Mouse (Mus musculus) neural tube, embryonic 11.5 days (tissue): ENCODE measurements around the gene Cyth1. TPM values are rescaled to one million over a fixed set of nuclear protein-coding genes. Genes with fewer than 3 reads are reported as not detected.

Experiments used
- ATAC-seq: fragments of 200-750 bp; cut with Nextera tagmentation; 2 replicates; pipeline ENCODE4 v1.8.0; 2017; ENCODE audit warnings: moderate number of reproducible peaks, mild to moderate bottlenecking, moderate TSS enrichment, moderate library complexity; ENCODE audit not compliant: insufficient read depth, low FRiP score, low TSS enrichment
- DNase-seq: peaks from one replicate; pipeline ENCODE4 v3.0.0-alpha.2; 2015; ENCODE audit warnings: low spot score
- H3K27ac ChIP-seq: fragments of 300-500 bp; sonication (generic); 2 replicates; pipeline ENCODE4 v1.5.1; 2014; ENCODE audit warnings: low read depth, mild to moderate bottlenecking, low read length
- H3K27me3 ChIP-seq: fragments of 300-500 bp; sonication (generic); 2 replicates; pipeline ENCODE4 v1.6.1; 2014; ENCODE audit warnings: mild to moderate bottlenecking, low read length, mixed read lengths; ENCODE audit not compliant: control insufficient read depth, insufficient read depth
- H3K36me3 ChIP-seq: fragments of 300-500 bp; sonication (generic); 2 replicates; pipeline ENCODE4 v1.6.1; 2014; ENCODE audit warnings: mild to moderate bottlenecking, low read length, moderate library complexity, mixed read lengths; ENCODE audit not compliant: control insufficient read depth, insufficient read depth
- H3K4me1 ChIP-seq: fragments of 300-500 bp; sonication (generic); 2 replicates; pipeline ENCODE4 v1.6.1; 2014; ENCODE audit warnings: low read length, mixed read lengths; ENCODE audit not compliant: control insufficient read depth, insufficient read depth
- H3K4me2 ChIP-seq: fragments of 300-500 bp; sonication (generic); 2 replicates; pipeline ENCODE4 v1.6.1; 2014; ENCODE audit warnings: low read depth, mild to moderate bottlenecking, moderate library complexity
- H3K4me3 ChIP-seq: fragments of 300-500 bp; sonication (generic); 2 replicates; pipeline ENCODE4 v1.5.1; 2014; ENCODE audit warnings: low read depth, low read length
- H3K9ac ChIP-seq: fragments of 300-500 bp; sonication (generic); 2 replicates; pipeline ENCODE4 v1.6.1; 2014; ENCODE audit warnings: mild to moderate bottlenecking, low read length
- H3K9me3 ChIP-seq: fragments of 300-500 bp; sonication (generic); 2 replicates; pipeline ENCODE4 v1.6.1; 2016; ENCODE audit warnings: low read length; ENCODE audit not compliant: control insufficient read depth
- WGBS: fragments of 180-500 bp; shearing (Covaris S2); extraction: QIAGEN DNeasy Blood & Tissue Kit; methylation state at CpG from one replicate; pipeline ENCODE4 v1.1.7; 2014; 5-methylcytosine and 5-hydroxymethylcytosine counted together
- polyA plus RNA-seq: library from polyadenylated mRNA; unstranded; fragments of >200 nt; fragmentation: Nextera tagmentation; extraction: Ambion mirVana; gene quantifications from 2 replicates; pipeline ENCODE4 v1.2.1, GENCODE M21; 2014

Cyth1 gene
- polyA plus RNA-seq, 1 experiment from 2014 or later: 15.8 TPM

- 97% methylated on average over 9 of the region's 9 CpGs for WGBS
- no peak for ATAC-seq
- H3K36me3 ChIP-seq: peaks cover 12% of the 10 kb centered on the region
Observed at GRCm38 (mm10) chr11:118286434-118286833, 38.0 kb upstream of the Cyth1 start.

GRCm38 (mm10) chr11:118285791-118286190 lies 37.4 kb upstream of the Cyth1 start:
- Histone ChIP-seq H3K36me3 (peaks cover 12% of the 10 kb centered on the region), H3K9ac (no peak overlapping the region), H3K9me3 (no peaks in the 10 kb centered on the region), H3K27me3 (no peaks in the 10 kb centered on the region), H3K4me1 (peaks cover 12% of the 10 kb centered on the region), H3K27ac (no peak overlapping the region), H3K4me2 (no peak overlapping the region), H3K4me3 (no peak overlapping the region)
- 91% methylated on average over 13 of the region's 13 CpGs for WGBS
- no peak for DNase-seq
- no peak for ATAC-seq

More at GRCm38 (mm10) chr11:118286434-118286833, 38.0 kb upstream of the Cyth1 start:
- no peaks in the 10 kb centered on the region for H3K9me3 ChIP-seq
- H3K4me3 ChIP-seq: no peak overlapping the region
- DNase-seq: no peak
- no peak overlapping the region for H3K27ac ChIP-seq
- peaks cover 16% of the 10 kb centered on the region for H3K4me1 ChIP-seq
- H3K27me3 ChIP-seq: no peaks in the 10 kb centered on the region
- H3K9ac ChIP-seq: no peak overlapping the region
- H3K4me2 ChIP-seq: no peak overlapping the region

- Histone ChIP-seq H3K27me3 (no peaks in the 10 kb centered on the region), H3K4me1 (no peaks in the 10 kb centered on the region), H3K36me3 (peaks cover 20% of the 10 kb centered on the region), H3K4me2 (no peak overlapping the region), H3K9me3 (no peaks in the 10 kb centered on the region), H3K9ac (no peak overlapping the region), H3K4me3 (no peak overlapping the region), H3K27ac (no peak overlapping the region)
- no peak for DNase-seq
- 95% methylated on average over 3 of the region's 3 CpGs for WGBS
- no peak for ATAC-seq
Observed at GRCm38 (mm10) chr11:118280218-118280617, 31.8 kb upstream of the Cyth1 start.

GRCm38 (mm10) chr11:118276328-118276727 lies 27.9 kb upstream of the Cyth1 start:
- ATAC-seq (no peak), DNase-seq (no peak)
- Histone ChIP-seq H3K4me2 (no peak overlapping the region), H3K9ac (no peak overlapping the region), H3K36me3 (peaks cover 27% of the 10 kb centered on the region), H3K9me3 (no peaks in the 10 kb centered on the region), H3K4me1 (no peaks in the 10 kb centered on the region), H3K27ac (no peak overlapping the region), H3K27me3 (no peaks in the 10 kb centered on the region), H3K4me3 (no peak overlapping the region)
- WGBS: 89% methylated on average over 7 of the region's 7 CpGs

GRCm38 (mm10) chr11:118275092-118275491 lies 26.7 kb upstream of the Cyth1 start:
- H3K36me3 ChIP-seq: peaks cover 35% of the 10 kb centered on the region
- ATAC-seq (no peak), DNase-seq (no peak)
- WGBS: 98% methylated on average over 9 of the region's 9 CpGs
- no peaks in the 10 kb centered on the region for H3K27me3 ChIP-seq
- H3K4me2 ChIP-seq: no peak overlapping the region
- no peak overlapping the region for H3K9ac ChIP-seq
- H3K4me1 ChIP-seq: no peaks in the 10 kb centered on the region
- no peaks in the 10 kb centered on the region for H3K9me3 ChIP-seq
- no peak overlapping the region for H3K4me3 ChIP-seq
- H3K27ac ChIP-seq: no peak overlapping the region

DNA sequence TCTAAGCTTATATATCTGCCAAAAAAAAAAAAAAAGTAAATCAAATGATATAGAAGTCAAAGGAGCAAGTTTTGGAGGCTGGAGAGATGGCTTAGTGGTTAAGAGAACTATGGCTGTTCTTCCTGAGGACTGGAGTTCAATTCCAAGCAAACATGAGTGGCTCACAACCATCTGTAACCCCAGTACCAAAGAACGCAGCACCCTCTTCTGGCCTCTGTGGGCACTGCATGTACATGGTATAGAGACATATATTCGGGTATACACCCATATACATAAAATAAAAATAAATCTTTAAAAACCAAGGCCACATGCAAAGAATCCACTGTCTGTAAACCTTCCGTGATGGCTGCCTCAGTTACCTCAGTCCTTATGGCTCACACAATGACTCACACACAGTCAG lies 21.4 kb upstream of the Cyth1 start:
- Histone ChIP-seq H3K9ac (no peak overlapping the region), H3K4me1 (no peaks in the 10 kb centered on the region), H3K4me2 (no peak overlapping the region), H3K9me3 (no peaks in the 10 kb centered on the region), H3K27me3 (no peaks in the 10 kb centered on the region), H3K36me3 (peaks cover 37% of the 10 kb centered on the region), H3K27ac (no peak overlapping the region), H3K4me3 (no peak overlapping the region)
- no peak for ATAC-seq
- WGBS: 87% methylated on average over 3 of the region's 3 CpGs
- no peak for DNase-seq

- H3K9ac ChIP-seq: no peak overlapping the region
- no peaks in the 10 kb centered on the region for H3K27me3 ChIP-seq
- peak; percentile 2 for DNase-seq
- no peak for ATAC-seq
- no peaks in the 10 kb centered on the region for H3K9me3 ChIP-seq
- peaks cover 37% of the 10 kb centered on the region for H3K36me3 ChIP-seq
- H3K4me2 ChIP-seq: no peak overlapping the region
- H3K4me3 ChIP-seq: no peak overlapping the region
- 95% methylated on average over 7 of the region's 7 CpGs for WGBS
- no peak overlapping the region for H3K27ac ChIP-seq
- H3K4me1 ChIP-seq: no peaks in the 10 kb centered on the region
Observed at GRCm38 (mm10) chr11:118266666-118267046, 18.3 kb upstream of the Cyth1 start.

GRCm38 (mm10) chr11:118266044-118266665 lies 17.8 kb upstream of the Cyth1 start:
- WGBS: 89% methylated on average over 10 of the region's 10 CpGs
- ATAC-seq: no peak
- no peaks in the 10 kb centered on the region for H3K27me3 ChIP-seq
- peaks cover 33% of the 10 kb centered on the region for H3K36me3 ChIP-seq
- H3K27ac ChIP-seq: no peak overlapping the region
- no peaks in the 10 kb centered on the region for H3K9me3 ChIP-seq
- DNase-seq: no peak
- no peak overlapping the region for H3K9ac ChIP-seq
- H3K4me2 ChIP-seq: no peak overlapping the region
- no peak overlapping the region for H3K4me3 ChIP-seq
- H3K4me1 ChIP-seq: no peaks in the 10 kb centered on the region

DNA sequence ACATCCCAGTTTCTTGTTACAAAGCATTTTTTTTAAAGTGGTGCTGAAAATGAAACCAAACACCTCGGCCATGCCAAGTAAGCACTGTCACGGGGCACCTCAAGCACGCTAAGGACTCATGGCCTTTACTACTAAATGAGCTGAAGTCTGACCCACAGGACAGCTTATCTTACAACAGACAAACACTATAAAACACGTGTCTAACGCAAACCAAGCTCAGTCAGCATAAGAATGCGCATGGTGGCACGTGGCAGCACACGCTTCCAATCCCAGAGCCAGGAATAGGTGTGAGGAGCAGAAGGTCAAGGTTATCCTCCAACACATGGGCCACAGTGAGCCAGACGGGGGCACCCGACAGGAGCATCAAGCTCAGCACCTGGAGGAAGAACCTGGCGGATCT lies 17.2 kb upstream of the Cyth1 start:
- H3K9ac ChIP-seq: no peak overlapping the region
- no peak overlapping the region for H3K4me2 ChIP-seq
- peaks cover 35% of the 10 kb centered on the region for H3K36me3 ChIP-seq
- no peaks in the 10 kb centered on the region for H3K9me3 ChIP-seq
- WGBS: 90% methylated on average over 11 of the region's 11 CpGs
- no peak overlapping the region for H3K4me3 ChIP-seq
- no peak overlapping the region for H3K27ac ChIP-seq
- no peaks in the 10 kb centered on the region for H3K27me3 ChIP-seq
- no peak for DNase-seq
- ATAC-seq: no peak
- H3K4me1 ChIP-seq: no peaks in the 10 kb centered on the region
